Mouse (Mus musculus): ENCODE measurements at regions not wholly inside any gene's neighbourhood (a gene's known extent, or its start where the extent isn't known, plus 50 kb on each side); places are given as distances from the start of the nearest gene placed in this dataset.

GRCm38 (mm10) chr10:99367757-99368156 lies 104.7 kb downstream of the Dusp6 start:
- no peak for DNase-seq (ENCODE audit: low read depth)

- DNase-seq (ENCODE audit: low read depth), result no peak
Measured at GRCm38 (mm10) chr10:99375101-99375500, 112.1 kb downstream of the Dusp6 start.

- no peak for DNase-seq (ENCODE audit: low read depth)
Measured at GRCm38 (mm10) chr10:99376430-99376829, 113.4 kb downstream of the Dusp6 start.

- DNase-seq (ENCODE audit: low read depth), result no peak
Measured at GRCm38 (mm10) chr10:99377548-99377947, 114.5 kb downstream of the Dusp6 start.

GRCm38 (mm10) chr10:99379156-99379555 lies 116.1 kb downstream of the Dusp6 start:
- no peak for DNase-seq (ENCODE audit: low read depth)

GRCm38 (mm10) chr10:99380170-99380569 lies 117.1 kb downstream of the Dusp6 start:
- DNase-seq (ENCODE audit: low read depth), result no peak

- no peak for DNase-seq (ENCODE audit: low read depth)
Measured at GRCm38 (mm10) chr10:99383028-99383427, 120.0 kb downstream of the Dusp6 start.

- no peak for DNase-seq (ENCODE audit: low read depth)
Measured at GRCm38 (mm10) chr10:99384366-99384765, 121.3 kb downstream of the Dusp6 start.

- no peak for DNase-seq (ENCODE audit: low read depth)
Measured at GRCm38 (mm10) chr10:99384851-99385250, 121.8 kb downstream of the Dusp6 start.

- no peak for DNase-seq (ENCODE audit: low read depth)
Measured at GRCm38 (mm10) chr10:99385854-99386253, 122.8 kb downstream of the Dusp6 start.

GRCm38 (mm10) chr10:99388526-99388925 lies 125.5 kb downstream of the Dusp6 start:
- no peak for DNase-seq (ENCODE audit: low read depth)

GRCm38 (mm10) chr10:99388986-99389385 lies 126.0 kb downstream of the Dusp6 start:
- DNase-seq (ENCODE audit: low read depth), result no peak

- DNase-seq (ENCODE audit: low read depth), result no peak
Measured at GRCm38 (mm10) chr10:99390609-99391183, 127.7 kb downstream of the Dusp6 start.

- DNase-seq (ENCODE audit: low read depth), result no peak
Measured at GRCm38 (mm10) chr10:99391725-99392124, 128.7 kb downstream of the Dusp6 start.

GRCm38 (mm10) chr10:99392979-99393378 lies 129.9 kb downstream of the Dusp6 start:
- DNase-seq (ENCODE audit: low read depth), result no peak

GRCm38 (mm10) chr10:99393523-99393922 lies 130.5 kb downstream of the Dusp6 start:
- DNase-seq (ENCODE audit: low read depth), result no peak

GRCm38 (mm10) chr10:99395411-99395810 lies 132.4 kb downstream of the Dusp6 start:
- DNase-seq (ENCODE audit: low read depth), result no peak

- no peak for DNase-seq (ENCODE audit: low read depth)
Measured at GRCm38 (mm10) chr10:99396630-99397029, 133.6 kb downstream of the Dusp6 start.

GRCm38 (mm10) chr10:99400076-99400475 lies 137.0 kb downstream of the Dusp6 start:
- no peak for DNase-seq (ENCODE audit: low read depth)

GRCm38 (mm10) chr10:99406764-99407163 lies 143.7 kb downstream of the Dusp6 start:
- DNase-seq (ENCODE audit: low read depth), result no peak

- no peak for DNase-seq (ENCODE audit: low read depth)
Measured at GRCm38 (mm10) chr10:99408786-99409185, 145.8 kb downstream of the Dusp6 start.

GRCm38 (mm10) chr10:99409744-99410143 lies 146.7 kb downstream of the Dusp6 start:
- no peak for DNase-seq (ENCODE audit: low read depth)

GRCm38 (mm10) chr10:99410754-99411153 lies 147.7 kb downstream of the Dusp6 start:
- no peak for DNase-seq (ENCODE audit: low read depth)

GRCm38 (mm10) chr10:99413455-99413854 lies 150.4 kb downstream of the Dusp6 start:
- no peak for DNase-seq (ENCODE audit: low read depth)

Data from gonadal fat pad, adult 2 months (tissue).